Mouse (Mus musculus): ENCODE data around the gene Agpat2. TPM values are rescaled to one million over a fixed set of nuclear protein-coding genes. Genes with fewer than 3 reads are reported as not detected.

Gene Agpat2
- not detected in 2 replicates for polyA plus RNA-seq (2012; ENCODE audit: insufficient read depth, insufficient read length, low replicate concordance, missing spikeins)

- 0 out of 2 replicates have a peak, but pooled peaks have one; percentile 25 for TF ChIP-seq POLR2A (IDR thresholded peaks at IDR 0.05; ENCODE audit: insufficient read depth, low read depth, low read length)
- TF ChIP-seq CTCF (IDR thresholded peaks at IDR 0.05; ENCODE audit: insufficient read depth, low read depth, low read length): no peak
- H3K4me1 ChIP-seq (ENCODE audit: control insufficient read depth, insufficient read depth, low read length): peaks cover 12% of the 10 kb centered on the region
- no peak within 1 kb of the TSS for H3K27ac ChIP-seq (ENCODE audit: insufficient read depth, low read depth, low read length)
- WGBS: 1% methylated on average over 97 of the region's 103 CpGs
- peak within 1 kb of the TSS; percentile 51 for H3K4me3 ChIP-seq (ENCODE audit: insufficient read depth, low read depth, low read length)
Observed at GRCm38 (mm10) chr2:26603720-26604671, at the start of gene Agpat2. Agpat2 (minus strand) TSS chr2:26604417.

GRCm38 (mm10) chr2:26646643-26647293 lies 42.6 kb upstream of the Agpat2 start:
- Histone ChIP-seq H3K27ac (ENCODE audit: insufficient read depth, low read depth, low read length) (no peak overlapping the region), H3K4me3 (ENCODE audit: insufficient read depth, low read depth, low read length) (no peak overlapping the region), H3K4me1 (ENCODE audit: control insufficient read depth, insufficient read depth, low read length) (no peaks in the 10 kb centered on the region)
- 18% methylated on average over 3 of the region's 3 CpGs for WGBS
- TF ChIP-seq CTCF (IDR thresholded peaks at IDR 0.05; ENCODE audit: insufficient read depth, low read depth, low read length) (peak; percentile 100), POLR2A (IDR thresholded peaks at IDR 0.05; ENCODE audit: insufficient read depth, low read depth, low read length) (no peak)

DNA sequence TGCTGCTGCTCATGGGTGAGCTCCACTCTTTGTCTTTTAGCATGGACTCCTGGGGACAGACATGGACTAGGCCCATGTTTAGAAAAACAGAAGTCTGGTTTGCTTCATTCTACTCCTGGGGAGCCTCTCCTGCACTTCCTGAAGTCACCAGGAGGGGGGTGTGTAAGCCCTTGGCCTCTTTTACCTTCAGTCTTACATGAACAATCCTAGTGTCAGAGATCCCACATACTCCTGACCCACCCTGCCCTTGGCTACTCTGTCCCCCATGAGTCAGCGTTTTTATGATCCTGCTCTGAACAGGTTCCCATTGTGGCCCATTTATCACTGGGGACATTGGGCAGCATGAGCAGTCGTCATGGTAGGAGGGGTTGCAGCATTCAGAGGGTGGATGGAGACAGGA lies 39.7 kb upstream of the Agpat2 start:
- Histone ChIP-seq H3K4me3 (ENCODE audit: insufficient read depth, low read depth, low read length) (no peak overlapping the region), H3K4me1 (ENCODE audit: control insufficient read depth, insufficient read depth, low read length) (peaks cover 7% of the 10 kb centered on the region; the same call in 1 of the 2 replicates), H3K27ac (ENCODE audit: insufficient read depth, low read depth, low read length) (no peak overlapping the region)
- 75% methylated on average over 2 of the region's 2 CpGs for WGBS
- TF ChIP-seq CTCF (IDR thresholded peaks at IDR 0.05; ENCODE audit: insufficient read depth, low read depth, low read length) (no peak), POLR2A (IDR thresholded peaks at IDR 0.05; ENCODE audit: insufficient read depth, low read depth, low read length) (no peak)

DNA sequence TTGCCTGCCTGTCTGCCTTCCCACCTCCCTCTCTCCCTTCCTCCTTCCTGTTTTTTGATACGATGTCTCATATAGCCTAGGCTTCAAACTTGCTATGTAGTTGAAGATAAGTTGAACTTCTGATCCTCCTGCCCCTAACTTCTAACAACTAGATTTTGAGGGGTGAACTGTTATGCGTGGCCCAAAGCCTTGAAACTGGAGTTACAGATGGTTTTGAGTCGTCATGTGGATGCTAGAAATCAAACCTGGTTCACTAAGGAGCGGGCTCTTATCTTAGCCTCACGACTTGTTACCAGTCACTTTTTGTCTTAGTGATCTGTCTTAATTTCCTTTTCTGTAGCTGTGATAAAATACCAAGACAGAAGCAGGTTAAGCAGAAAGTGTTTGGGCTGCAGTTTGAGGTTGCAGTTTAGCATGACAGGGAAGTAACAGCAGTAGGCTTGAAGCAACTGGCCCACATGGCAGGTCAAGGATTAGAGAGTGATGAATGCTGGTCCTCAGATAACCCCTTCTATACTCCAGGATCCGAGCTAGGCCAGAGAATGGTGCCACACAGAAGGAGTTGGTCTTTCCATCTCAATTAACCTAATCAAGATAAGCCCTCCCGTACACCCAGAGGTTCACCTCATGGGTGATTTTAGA lies 36.9 kb upstream of the Agpat2 start:
- WGBS: 87% methylated on average over 7 of the region's 7 CpGs
- H3K4me3 ChIP-seq (ENCODE audit: insufficient read depth, low read depth, low read length): no peak overlapping the region
- peaks cover 16% of the 10 kb centered on the region for H3K4me1 ChIP-seq (ENCODE audit: control insufficient read depth, insufficient read depth, low read length)
- TF ChIP-seq POLR2A (IDR thresholded peaks at IDR 0.05; ENCODE audit: insufficient read depth, low read depth, low read length) (no peak), CTCF (IDR thresholded peaks at IDR 0.05; ENCODE audit: insufficient read depth, low read depth, low read length) (no peak)
- H3K27ac ChIP-seq (ENCODE audit: insufficient read depth, low read depth, low read length): no peak overlapping the region

GRCm38 (mm10) chr2:26639838-26640830 lies 35.9 kb upstream of the Agpat2 start:
- 4% methylated on average over 49 of the region's 49 CpGs for WGBS
- Histone ChIP-seq H3K4me3 (ENCODE audit: insufficient read depth, low read depth, low read length) (peak overlapping the region; percentile 63), H3K4me1 (ENCODE audit: control insufficient read depth, insufficient read depth, low read length) (peaks cover 24% of the 10 kb centered on the region), H3K27ac (ENCODE audit: insufficient read depth, low read depth, low read length) (0 out of 2 replicates have a peak overlapping the region, but pooled peaks have one; percentile 14)
- TF ChIP-seq POLR2A (IDR thresholded peaks at IDR 0.05; ENCODE audit: insufficient read depth, low read depth, low read length) (peak; percentile 94), CTCF (IDR thresholded peaks at IDR 0.05; ENCODE audit: insufficient read depth, low read depth, low read length) (peak; percentile 74)

DNA sequence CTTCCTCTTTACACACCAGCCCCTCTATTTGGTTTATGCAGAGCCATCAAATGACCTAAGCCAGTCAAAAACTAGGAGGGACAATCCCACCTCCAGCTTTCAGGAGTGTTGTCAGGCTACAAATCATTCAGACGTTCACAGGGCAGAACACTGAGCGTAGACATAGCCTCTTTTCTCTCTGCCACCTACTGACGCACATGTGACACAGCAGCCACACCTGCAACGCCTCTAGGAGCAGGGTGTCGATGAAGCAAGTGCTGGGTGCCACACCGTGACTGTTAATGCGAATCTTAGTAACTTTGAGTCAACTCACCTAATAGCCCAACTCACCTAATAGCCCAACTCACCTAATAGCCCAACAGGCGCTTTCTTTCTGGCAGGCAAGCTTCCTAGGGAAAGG lies 34.9 kb upstream of the Agpat2 start:
- no peak for TF ChIP-seq CTCF (IDR thresholded peaks at IDR 0.05; ENCODE audit: insufficient read depth, low read depth, low read length)
- Histone ChIP-seq H3K27ac (ENCODE audit: insufficient read depth, low read depth, low read length) (no peak overlapping the region), H3K4me3 (ENCODE audit: insufficient read depth, low read depth, low read length) (peak overlapping the region; percentile 24; the same call in 1 of the 2 replicates), H3K4me1 (ENCODE audit: control insufficient read depth, insufficient read depth, low read length) (peaks cover 28% of the 10 kb centered on the region)
- 7% methylated on average over 8 of the region's 8 CpGs for WGBS

- Histone ChIP-seq H3K4me1 (ENCODE audit: control insufficient read depth, insufficient read depth, low read length) (peaks cover 28% of the 10 kb centered on the region), H3K27ac (ENCODE audit: insufficient read depth, low read depth, low read length) (no peak overlapping the region), H3K4me3 (ENCODE audit: insufficient read depth, low read depth, low read length) (no peak overlapping the region)
- 70% methylated on average over 5 of the region's 5 CpGs for WGBS
- TF ChIP-seq CTCF (IDR thresholded peaks at IDR 0.05; ENCODE audit: insufficient read depth, low read depth, low read length) (no peak), POLR2A (IDR thresholded peaks at IDR 0.05; ENCODE audit: insufficient read depth, low read depth, low read length) (no peak)
Observed at GRCm38 (mm10) chr2:26638572-26638971, 34.4 kb upstream of the Agpat2 start.

DNA sequence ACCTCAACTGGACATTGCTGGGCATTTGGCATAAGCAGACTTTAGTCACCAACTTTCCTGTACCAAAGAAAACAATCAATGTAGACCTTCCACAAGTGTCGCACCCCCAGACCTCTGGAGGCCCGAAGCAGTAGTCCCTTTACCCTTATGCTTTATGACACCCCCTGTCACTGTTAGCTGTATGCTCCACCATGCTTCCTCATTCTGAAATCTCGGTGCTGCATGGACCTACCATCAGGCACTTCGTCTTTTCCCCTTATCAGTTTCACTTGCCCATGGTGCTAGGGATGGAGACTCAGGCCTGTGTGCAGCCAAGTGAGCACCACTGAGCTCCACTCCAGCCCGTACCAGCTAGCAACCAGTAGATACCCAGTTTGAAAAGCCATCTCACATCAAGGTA lies 33.8 kb upstream of the Agpat2 start:
- H3K4me1 ChIP-seq (ENCODE audit: control insufficient read depth, insufficient read depth, low read length): peaks cover 32% of the 10 kb centered on the region
- TF ChIP-seq CTCF (IDR thresholded peaks at IDR 0.05; ENCODE audit: insufficient read depth, low read depth, low read length) (no peak), POLR2A (IDR thresholded peaks at IDR 0.05; ENCODE audit: insufficient read depth, low read depth, low read length) (no peak)
- no peak overlapping the region for H3K27ac ChIP-seq (ENCODE audit: insufficient read depth, low read depth, low read length)
- WGBS: 79% methylated on average over 5 of the region's 5 CpGs
- no peak overlapping the region for H3K4me3 ChIP-seq (ENCODE audit: insufficient read depth, low read depth, low read length)
